Mouse (Mus musculus) retina, postnatal 1 day (tissue): ENCODE measurements around the gene 4931417E11Rik.

ENCODE experiments used
- DNase-seq: peaks from one replicate; pipeline ENCODE4 v3.0.0-alpha.2; 2012

4931417E11Rik gene

GRCm38 (mm10) chr6:73469567-73469966 lies at the start of gene 4931417E11Rik:
Gene 4931417E11Rik, minus strand, starts transcription at chr6:73469667.
- DNase-seq, result no peak

GRCm38 (mm10) chr6:73517818-73518396 lies 48.4 kb upstream of the 4931417E11Rik start:
- DNase-seq, result peak; percentile 81

- no peak for DNase-seq
These were observed 43.4 kb upstream of the 4931417E11Rik start for GRCm38 (mm10) chr6:73512907-73513306.

- no peak for DNase-seq
These were observed 30.2 kb upstream of the 4931417E11Rik start for GRCm38 (mm10) chr6:73499631-73500030.

- DNase-seq, result no peak
These were observed 27.9 kb upstream of the 4931417E11Rik start for GRCm38 (mm10) chr6:73497321-73497720.

- no peak for DNase-seq
These were observed 21.1 kb upstream of the 4931417E11Rik start for GRCm38 (mm10) chr6:73490524-73490923.

- no peak for DNase-seq
These were observed 16.1 kb upstream of the 4931417E11Rik start for GRCm38 (mm10) chr6:73485616-73486015.

GRCm38 (mm10) chr6:73466084-73466483 lies 3.4 kb downstream of the 4931417E11Rik start:
- DNase-seq, result no peak

GRCm38 (mm10) chr6:73462543-73462942 lies 6.9 kb downstream of the 4931417E11Rik start:
- DNase-seq, result no peak

GRCm38 (mm10) chr6:73433912-73434311 lies 35.6 kb downstream of the 4931417E11Rik start:
- DNase-seq, result peak; percentile 18

- DNase-seq, result peak; percentile 21
These were observed 40.7 kb downstream of the 4931417E11Rik start for GRCm38 (mm10) chr6:73428618-73429336.

- DNase-seq, result peak; percentile 38
These were observed 42.1 kb downstream of the 4931417E11Rik start for GRCm38 (mm10) chr6:73427273-73427812.
